Mouse (Mus musculus) forebrain, embryonic 16.5 days (tissue): ENCODE measurements around the gene Cramp1l. TPM values are rescaled to one million over a fixed set of nuclear protein-coding genes. Genes with fewer than 3 reads are reported as not detected.
"Not testable (repeated sequence)": the region's sequence is repeated elsewhere in the genome, so short reads cannot be mapped to it uniquely, and the experiment has no call there.

ENCODE experiments used
- ATAC-seq: fragments of 200-750 bp; cut with Nextera tagmentation; 2 replicates; pipeline ENCODE4 v1.8.0; 2017; ENCODE audit warnings: mild to moderate bottlenecking, moderate library complexity
- H3K27ac ChIP-seq: fragments of 300-500 bp; sonication (generic); 2 replicates; pipeline ENCODE4 v1.5.1; 2014; ENCODE audit warnings: low read length, control low read depth
- H3K27me3 ChIP-seq: fragments of 300-500 bp; sonication (generic); replicated peaks from 2 replicates; pipeline ENCODE4 v1.6.1; 2014; ENCODE audit warnings: low read length; ENCODE audit not compliant: control insufficient read depth, insufficient read depth
- H3K36me3 ChIP-seq: fragments of 300-500 bp; sonication (generic); 2 replicates; pipeline ENCODE4 v1.6.1; 2014; ENCODE audit not compliant: control insufficient read depth, insufficient read depth
- H3K4me1 ChIP-seq: fragments of 300-500 bp; sonication (generic); replicated peaks from 2 replicates; pipeline ENCODE4 v1.6.1; 2014; ENCODE audit warnings: low read length; ENCODE audit not compliant: control insufficient read depth, insufficient read depth
- H3K4me2 ChIP-seq: fragments of 300-500 bp; sonication (generic); 2 replicates; pipeline ENCODE4 v1.6.1; 2014; ENCODE audit warnings: mild to moderate bottlenecking, low read length, control low read depth
- H3K4me3 ChIP-seq: fragments of 300-500 bp; sonication (generic); replicated peaks from 2 replicates; pipeline ENCODE4 v1.5.1; 2014; ENCODE audit warnings: mild to moderate bottlenecking, low read length, control low read depth
- H3K9ac ChIP-seq: fragments of 300-500 bp; sonication (generic); replicated peaks from 2 replicates; pipeline ENCODE4 v1.6.1; 2014; ENCODE audit warnings: low read depth, low read length, control low read depth
- H3K9me3 ChIP-seq: fragments of 300-500 bp; sonication (generic); 2 replicates; pipeline ENCODE4 v1.6.1; 2016; ENCODE audit warnings: low read length; ENCODE audit not compliant: control insufficient read depth
- WGBS: fragments of 180-500 bp; shearing (Covaris S2); extraction: QIAGEN DNeasy Blood & Tissue Kit; methylation state at CpG from one replicate; pipeline ENCODE4 v1.1.7; 2014; 5-methylcytosine and 5-hydroxymethylcytosine counted together
- polyA plus RNA-seq: library from polyadenylated mRNA; unstranded; fragments of >200 nt; fragmentation: Nextera tagmentation; extraction: Ambion mirVana; gene quantifications from 2 replicates; pipeline ENCODE4 v1.2.1, GENCODE M21; 2015

Gene Cramp1l
- polyA plus RNA-seq, 1 experiment from 2014 or later = 6.8 TPM

- Histone ChIP-seq H3K27ac (no peak overlapping the region), H3K4me1 (peaks cover 15% of the 10 kb centered on the region), H3K4me3 (peak overlapping the region; percentile 80), H3K27me3 (no peaks in the 10 kb centered on the region), H3K9me3 (no peaks in the 10 kb centered on the region), H3K36me3 (peaks cover 34% of the 10 kb centered on the region), H3K4me2 (peak overlapping the region; percentile 50), H3K9ac (peak overlapping the region; percentile 30)
- ATAC-seq = peak; percentile 34
- WGBS = 15% methylated on average over 21 of the region's 21 CpGs
Observed at GRCm38 (mm10) chr17:24960852-24961715, 54.5 kb downstream of the Cramp1l start.

GRCm38 (mm10) chr17:24960135-24960851 lies 55.3 kb downstream of the Cramp1l start, which contains the start of gene Jpt2:
Gene Jpt2, minus strand, starts transcription at chr17:24960689.
- Histone ChIP-seq H3K9me3 (no peaks in the 10 kb centered on the region), H3K27ac (peak within 1 kb of the TSS; percentile 78), H3K9ac (peak within 1 kb of the TSS; percentile 85), H3K4me3 (peak within 1 kb of the TSS; percentile 80), H3K4me1 (peaks cover 15% of the 10 kb centered on the region), H3K36me3 (peaks cover 31% of the 10 kb centered on the region), H3K4me2 (peak within 1 kb of the TSS; percentile 78), H3K27me3 (no peaks in the 10 kb centered on the region)
- ATAC-seq = peak; percentile 100
- under 1% methylated on average over 52 of the region's 59 CpGs for WGBS

- H3K4me2 ChIP-seq = peak overlapping the region; percentile 78
- H3K27ac ChIP-seq = no peak overlapping the region
- H3K9me3 ChIP-seq = no peaks in the 10 kb centered on the region
- no peaks in the 10 kb centered on the region for H3K27me3 ChIP-seq
- peaks cover 29% of the 10 kb centered on the region for H3K36me3 ChIP-seq
- H3K4me3 ChIP-seq = peak overlapping the region; percentile 80
- H3K9ac ChIP-seq = peak overlapping the region; percentile 85
- no peak for ATAC-seq
- WGBS = 19% methylated on average over 8 of the region's 8 CpGs
- H3K4me1 ChIP-seq = peaks cover 15% of the 10 kb centered on the region
Observed at GRCm38 (mm10) chr17:24959371-24959770, 56.2 kb downstream of the Cramp1l start.

- Histone ChIP-seq H3K4me1 (no peaks in the 10 kb centered on the region), H3K36me3 (peaks cover 19% of the 10 kb centered on the region), H3K4me2 (no peak overlapping the region), H3K9ac (no peak overlapping the region), H3K9me3 (no peaks in the 10 kb centered on the region), H3K27ac (no peak overlapping the region), H3K4me3 (no peak overlapping the region), H3K27me3 (no peaks in the 10 kb centered on the region)
- no peak for ATAC-seq
- WGBS = 95% methylated on average over 2 of the region's 2 CpGs
Observed at GRCm38 (mm10) chr17:24953291-24953690, 62.3 kb downstream of the Cramp1l start.

- Histone ChIP-seq H3K27me3 (no peaks in the 10 kb centered on the region), H3K4me1 (no peaks in the 10 kb centered on the region), H3K9me3 (no peaks in the 10 kb centered on the region), H3K36me3 (peaks cover 34% of the 10 kb centered on the region), H3K4me3 (no peak overlapping the region), H3K4me2 (no peak overlapping the region), H3K9ac (no peak overlapping the region), H3K27ac (no peak overlapping the region)
- no peak for ATAC-seq
- WGBS = 86% methylated on average over 2 of the region's 2 CpGs
Observed at GRCm38 (mm10) chr17:24950671-24951070, 64.9 kb downstream of the Cramp1l start.

- Histone ChIP-seq H3K4me1 (no peaks in the 10 kb centered on the region), H3K36me3 (peaks cover 31% of the 10 kb centered on the region), H3K9ac (no peak overlapping the region), H3K27ac (no peak overlapping the region), H3K4me3 (no peak overlapping the region), H3K9me3 (no peaks in the 10 kb centered on the region), H3K27me3 (no peaks in the 10 kb centered on the region), H3K4me2 (no peak overlapping the region)
- ATAC-seq = no peak
- 96% methylated on average over 5 of the region's 5 CpGs for WGBS
Observed at GRCm38 (mm10) chr17:24948204-24948603, 67.4 kb downstream of the Cramp1l start.

- peaks cover 25% of the 10 kb centered on the region for H3K36me3 ChIP-seq
- WGBS = 97% methylated on average over 1 of the region's 1 CpGs
- not testable (repeated sequence) for H3K27ac ChIP-seq
Observed at GRCm38 (mm10) chr17:24943589-24943988, 72.0 kb downstream of the Cramp1l start.

GRCm38 (mm10) chr17:24943036-24943435 lies 72.6 kb downstream of the Cramp1l start:
- Histone ChIP-seq H3K27me3 (no peaks in the 10 kb centered on the region), H3K9ac (no peak overlapping the region), H3K27ac (no peak overlapping the region), H3K36me3 (peaks cover 23% of the 10 kb centered on the region), H3K9me3 (no peaks in the 10 kb centered on the region), H3K4me3 (no peak overlapping the region), H3K4me1 (no peaks in the 10 kb centered on the region), H3K4me2 (no peak overlapping the region)
- WGBS = 93% methylated on average over 7 of the region's 7 CpGs
- no peak for ATAC-seq

More at GRCm38 (mm10) chr17:24943589-24943988, 72.0 kb downstream of the Cramp1l start:
- not testable (repeated sequence) for H3K9me3 ChIP-seq, H3K9ac ChIP-seq, H3K4me1 ChIP-seq, H3K4me3 ChIP-seq, H3K4me2 ChIP-seq, ATAC-seq, H3K27me3 ChIP-seq

- peak; percentile 72; the same call in 1 of the 2 replicates for ATAC-seq
- H3K27me3 ChIP-seq, H3K4me3 ChIP-seq, H3K27ac ChIP-seq, H3K4me1 ChIP-seq, H3K9me3 ChIP-seq, H3K4me2 ChIP-seq, H3K9ac ChIP-seq: not testable (repeated sequence)
- peaks cover 19% of the 10 kb centered on the region for H3K36me3 ChIP-seq
- WGBS = 9% methylated on average over 2 of the region's 2 CpGs
Observed at GRCm38 (mm10) chr17:24942453-24942852, 73.1 kb downstream of the Cramp1l start.
